26 mouse cellular contexts compared by ENCODE assay signal in genomic region chr15:63017966-63018365, GRCm38 (mm10).
DNase-seq lines count a peak whose midpoint lies in the region; ATAC-seq and TF ChIP-seq lines count a peak whose summit lies in the region.
"Had no signal": no experiment of that assay in that cellular context is flagged by ENCODE, and none has a peak within 500 bp of the region (broad histone marks: within the 10 kb centered on the region; RNA-seq: fewer than 3 reads in every experiment).

No protein-coding gene starts in this region.

- WGBS in heart, embryonic 16.5 days = 49% methylated on average over 3 of the region's 3 CpGs
- 71% methylated on average over 3 of the region's 3 CpGs for WGBS in intestine, postnatal 0 days

- peaks cover 8% of the 10 kb centered on the region for H3K4me1 ChIP-seq in heart, embryonic 16.5 days (ENCODE audit: control insufficient read depth, insufficient read depth, low read length)
- H3K4me1 ChIP-seq in intestine, postnatal 0 days (replicated peaks; ENCODE audit: control insufficient read depth, insufficient read depth, low read length) = no peaks in the 10 kb centered on the region
- H3K4me1 ChIP-seq: embryonic facial prominence, embryonic 12.5 days; forebrain, embryonic 12.5 days; hindbrain, embryonic 15.5 days; intestine, embryonic 15.5 days; limb, embryonic 12.5 days; midbrain, embryonic 12.5 days; neural tube, embryonic 12.5 days had no signal

- no peak for TF ChIP-seq CTCF in intestine, postnatal 0 days (IDR thresholded peaks at IDR 0.05; ENCODE audit: low read depth)

- no peak overlapping the region for H3K4me3 ChIP-seq in heart, embryonic 16.5 days (ENCODE audit: low read length)
- H3K4me3 ChIP-seq in intestine, postnatal 0 days (ENCODE audit: low read depth, low read length) = no peak overlapping the region
- H3K4me3 ChIP-seq: embryonic facial prominence, embryonic 12.5 days; erythroblast, embryonic 14.5 days; forebrain, embryonic 12.5 days; hindbrain, embryonic 15.5 days; intestine, embryonic 15.5 days; layer of hippocampus, adult 2 months; limb, embryonic 12.5 days; midbrain, embryonic 12.5 days; neural tube, embryonic 12.5 days had no signal

- H3K27ac ChIP-seq in heart, embryonic 16.5 days (ENCODE audit: low read length) = peak overlapping the region; percentile 43
- no peak overlapping the region for H3K27ac ChIP-seq in intestine, postnatal 0 days (ENCODE audit: low read depth, low read length)
- H3K27ac ChIP-seq: embryonic facial prominence, embryonic 12.5 days; forebrain, embryonic 12.5 days; hindbrain, embryonic 15.5 days; intestine, embryonic 15.5 days; layer of hippocampus, adult 2 months; limb, embryonic 12.5 days; midbrain, embryonic 12.5 days; neural tube, embryonic 12.5 days had no signal

- no peaks in the 10 kb centered on the region for H3K36me3 ChIP-seq in heart, embryonic 16.5 days (ENCODE audit: control insufficient read depth, insufficient read depth)
- H3K36me3 ChIP-seq in intestine, postnatal 0 days (ENCODE audit: control insufficient read depth, insufficient read depth) = no peaks in the 10 kb centered on the region
- H3K36me3 ChIP-seq: embryonic facial prominence, embryonic 12.5 days; forebrain, embryonic 12.5 days; hindbrain, embryonic 15.5 days; intestine, embryonic 15.5 days; limb, embryonic 12.5 days; midbrain, embryonic 12.5 days; neural tube, embryonic 12.5 days had no signal

- DNase-seq in heart, adult 18-20 months = no peak
- DNase-seq in ovary, adult 18-20 months (ENCODE audit: low spot score) = peak; percentile 12
- DNase-seq in ovary, postnatal 10 days (ENCODE audit: low spot score) = no peak
- DNase-seq in adrenal gland, postnatal 14 days = peak; percentile 49
- no peak for DNase-seq in kidney, adult 11 months
- DNase-seq: cerebellum, adult 9-10 months; gastrocnemius, postnatal 25 days; heart, postnatal 14 days; kidney, postnatal 25 days; liver, postnatal 0 days; thymus, adult 18-20 months; thymus, postnatal 4 days had no signal

- H3K4me2 ChIP-seq in heart, embryonic 16.5 days (ENCODE audit: low read depth, low read length) = no peak overlapping the region
- no peak overlapping the region for H3K4me2 ChIP-seq in intestine, postnatal 0 days (replicated peaks; ENCODE audit: low read depth)
- H3K4me2 ChIP-seq: embryonic facial prominence, embryonic 12.5 days; forebrain, embryonic 12.5 days; hindbrain, embryonic 15.5 days; intestine, embryonic 15.5 days; limb, embryonic 12.5 days; liver, embryonic 11.5 days; midbrain, embryonic 12.5 days; neural tube, embryonic 12.5 days had no signal

- no peaks in the 10 kb centered on the region for H3K9me3 ChIP-seq in heart, embryonic 16.5 days (replicated peaks; ENCODE audit: control insufficient read depth, low read length)
- H3K9me3 ChIP-seq in intestine, postnatal 0 days (ENCODE audit: control insufficient read depth) = no peaks in the 10 kb centered on the region
- H3K9me3 ChIP-seq: embryonic facial prominence, embryonic 12.5 days; forebrain, embryonic 12.5 days; hindbrain, embryonic 15.5 days; intestine, embryonic 15.5 days; limb, embryonic 12.5 days; midbrain, embryonic 12.5 days; neural tube, embryonic 12.5 days had no signal

- H3K9ac ChIP-seq in heart, embryonic 16.5 days (ENCODE audit: low read length) = no peak overlapping the region; the same call in 1 of the 2 replicates
- no peak overlapping the region for H3K9ac ChIP-seq in intestine, postnatal 0 days (ENCODE audit: low read depth, low read length)
- H3K9ac ChIP-seq: embryonic facial prominence, embryonic 12.5 days; forebrain, embryonic 12.5 days; hindbrain, embryonic 15.5 days; intestine, embryonic 15.5 days; limb, embryonic 12.5 days; liver, postnatal 0 days; midbrain, embryonic 12.5 days; neural tube, embryonic 12.5 days had no signal

- 0 out of 2 replicates have a peak, but pooled peaks have one; percentile 18 for ATAC-seq in heart, embryonic 16.5 days (replicated peaks; ENCODE audit: extremely low read depth, insufficient read depth, low FRiP score)
- no peak for ATAC-seq in intestine, postnatal 0 days
- ATAC-seq: activated CD4-positive, CD25-positive, alpha-beta regulatory T cell, adult 4 months; intestine, embryonic 15.5 days; liver, postnatal 0 days; lung, postnatal 0 days had no signal

- no peaks in the 10 kb centered on the region for H3K27me3 ChIP-seq in heart, embryonic 16.5 days (ENCODE audit: control insufficient read depth, insufficient read depth, low read length)
- H3K27me3 ChIP-seq in intestine, postnatal 0 days (replicated peaks; ENCODE audit: control insufficient read depth, insufficient read depth, low read length) = no peaks in the 10 kb centered on the region
- H3K27me3 ChIP-seq: embryonic facial prominence, embryonic 12.5 days; forebrain, embryonic 12.5 days; hindbrain, embryonic 15.5 days; intestine, embryonic 15.5 days; limb, embryonic 12.5 days; midbrain, embryonic 12.5 days; neural tube, embryonic 12.5 days had no signal

Comparison
In these comparisons a context has a peak if more than half of its experiments do, and no peak if none do; other contexts are left out.
1. DNase-seq: peak in ovary, adult 18-20 months (single experiment) and adrenal gland, postnatal 14 days (single experiment); none in heart, adult 18-20 months (0 of 2), ovary, postnatal 10 days (single experiment) and kidney, adult 11 months (single experiment).